Mouse (Mus musculus): ENCODE data around the gene Tmem53. TPM values are rescaled to one million over a fixed set of nuclear protein-coding genes. Genes with fewer than 3 reads are reported as not detected.

Gene Tmem53
- total and polyA plus RNA-seq, 3 experiments: 0.65 to 1.3 TPM; not detected in 1

DNA sequence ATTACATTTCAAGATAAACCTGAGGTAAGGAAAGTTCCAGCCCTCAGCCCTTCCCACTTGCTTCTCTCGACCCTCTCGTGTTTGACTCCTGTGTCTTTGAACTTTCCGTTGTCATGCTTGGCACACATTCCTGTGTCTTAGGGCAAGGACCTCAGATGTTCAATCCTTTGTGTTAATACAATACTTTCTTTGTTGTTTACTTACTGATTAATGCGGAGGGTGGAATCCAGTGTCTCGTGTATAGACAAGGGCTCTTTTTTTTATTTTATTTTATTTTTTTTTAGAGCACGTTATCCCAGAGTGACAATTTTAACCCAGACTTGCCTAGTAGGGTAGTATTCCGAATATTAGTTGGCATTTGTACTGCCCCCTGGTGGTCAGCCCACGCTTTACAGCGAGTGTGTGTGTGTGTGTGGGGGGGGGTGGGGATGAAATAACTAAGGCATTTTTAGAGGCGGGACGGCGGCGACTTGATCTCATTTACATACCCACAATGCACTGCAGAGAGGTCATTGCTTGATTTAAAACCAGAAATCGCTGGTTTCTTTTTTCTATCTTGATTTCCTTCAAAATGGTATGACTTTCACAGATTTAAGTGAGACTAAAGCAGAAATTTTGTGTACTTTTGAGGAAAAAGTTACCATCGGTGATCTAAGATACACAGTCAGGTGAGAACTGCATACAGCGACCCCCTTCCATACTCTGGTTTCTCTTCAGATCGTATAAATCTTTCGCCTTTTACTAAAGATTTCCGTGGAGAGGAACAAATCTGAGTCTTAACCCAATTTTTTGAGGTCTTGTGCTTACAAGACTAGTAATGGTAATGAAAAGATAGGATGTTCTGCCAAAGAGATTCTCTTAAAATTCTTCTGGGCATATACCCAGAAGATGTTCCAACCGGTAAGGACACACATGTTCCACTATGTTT, 41.3 kb upstream of the Tmem53 start:
- TF ChIP-seq NELFE (IDR thresholded peaks at IDR 0.05; ENCODE audit: low read depth, low read length): no peak
- TF ChIP-seq JUND (IDR thresholded peaks at IDR 0.05; ENCODE audit: low read depth, low read length): no peak
- no peak for TF ChIP-seq TAL1 (IDR thresholded peaks at IDR 0.05; ENCODE audit: low read length)
- TF ChIP-seq RCOR1 (IDR thresholded peaks at IDR 0.05; ENCODE audit: low read depth, low read length): no peak
- no peak for TF ChIP-seq MAX (IDR thresholded peaks at IDR 0.05; ENCODE audit: low read length)
- TF ChIP-seq ETS1 (IDR thresholded peaks at IDR 0.05; ENCODE audit: low read depth, low read length): no peak
- TF ChIP-seq CTCF (IDR thresholded peaks at IDR 0.05 in 2 of 3, conservative IDR thresholded peaks at IDR 0.05 in 1 of 3; ENCODE audit: control insufficient read depth in 1 of 3, insufficient read depth in 1 of 3, low read depth in 2 of 3, low read length in 3 of 3, poor library complexity in 1 of 3, severe bottlenecking in 1 of 3): peak in 2 of 3 experiments; percentile 58 to 76; a peak in 4 of 6 replicates
- TF ChIP-seq EP300 (IDR thresholded peaks at IDR 0.05; ENCODE audit: low read depth in 1 of 2, low read length in 2 of 2): no peak
- no peak for TF ChIP-seq BHLHE40 (IDR thresholded peaks at IDR 0.05; ENCODE audit: borderline replicate concordance, low read depth, low read length)
- TF ChIP-seq MAFK (IDR thresholded peaks at IDR 0.05; ENCODE audit: borderline replicate concordance, low read depth, low read length): no peak
- no peak for TF ChIP-seq POLR2AphosphoS2 (IDR thresholded peaks at IDR 0.05; ENCODE audit: low read length)
- TF ChIP-seq ZKSCAN1 (IDR thresholded peaks at IDR 0.05; ENCODE audit: low read depth, low read length): no peak
- no peak for TF ChIP-seq SIN3A (IDR thresholded peaks at IDR 0.05; ENCODE audit: low read length)
- TF ChIP-seq NRF1 (IDR thresholded peaks at IDR 0.05; ENCODE audit: insufficient read depth, low read depth, low read length, poor library complexity, severe bottlenecking): no peak
- peak in 1 of 2 experiments; percentile 91; a peak in 2 of 4 replicates for TF ChIP-seq POLR2A (IDR thresholded peaks at IDR 0.05; ENCODE audit: control insufficient read depth in 1 of 2, insufficient read depth in 1 of 2, low read depth in 1 of 2, low read length in 2 of 2, poor library complexity in 1 of 2)
- TF ChIP-seq HCFC1 (IDR thresholded peaks at IDR 0.05; ENCODE audit: low read depth, low read length): no peak
- no peak for TF ChIP-seq UBTF (IDR thresholded peaks at IDR 0.05; ENCODE audit: borderline replicate concordance, insufficient read depth, low read depth, low read length)
- no peak for TF ChIP-seq ZC3H11A (IDR thresholded peaks at IDR 0.05; ENCODE audit: low read depth, low read length)
- TF ChIP-seq TBP (IDR thresholded peaks at IDR 0.05; ENCODE audit: low read depth, low read length): peak; percentile 99
- TF ChIP-seq USF1 (IDR thresholded peaks at IDR 0.05; ENCODE audit: low read depth, low read length): no peak
- TF ChIP-seq ELF1 (IDR thresholded peaks at IDR 0.05; ENCODE audit: low read depth, low read length): no peak
- peak; percentile 99; the same call in 1 of the 2 replicates for TF ChIP-seq POLR2AphosphoS5 (IDR thresholded peaks at IDR 0.05; ENCODE audit: borderline replicate concordance, low read depth, low read length)
- no peak for TF ChIP-seq CHD2 (IDR thresholded peaks at IDR 0.05; ENCODE audit: low read length)
- TF ChIP-seq MYB (IDR thresholded peaks at IDR 0.05; ENCODE audit: low read depth, low read length): no peak
- TF ChIP-seq MXI1 (IDR thresholded peaks at IDR 0.05; ENCODE audit: low read depth, low read length): no peak
- TF ChIP-seq E2F4 (IDR thresholded peaks at IDR 0.05; ENCODE audit: borderline replicate concordance, low read depth, low read length): no peak
- no peak for TF ChIP-seq USF2 (IDR thresholded peaks at IDR 0.05; ENCODE audit: borderline replicate concordance in 1 of 2, insufficient read depth in 1 of 2, low read depth in 1 of 2, low read length in 2 of 2)
- no peak for TF ChIP-seq SMC3 (IDR thresholded peaks at IDR 0.05; ENCODE audit: low read depth, low read length)
- TF ChIP-seq KAT2A (conservative IDR thresholded peaks at IDR 0.05; ENCODE audit: low read depth, low read length): no peak
- TF ChIP-seq CHD1 (IDR thresholded peaks at IDR 0.05; ENCODE audit: low read depth, low read length): no peak
- no peak for TF ChIP-seq MAZ (IDR thresholded peaks at IDR 0.05; ENCODE audit: low read depth, low read length)
- peak; percentile 39; the same call in 1 of the 2 replicates for TF ChIP-seq GATA1 (IDR thresholded peaks at IDR 0.05; ENCODE audit: low read depth, low read length)
- no peak for TF ChIP-seq MEF2A (IDR thresholded peaks at IDR 0.05; ENCODE audit: extremely low read depth, insufficient replicate concordance, low read depth, low read length, poor library complexity, severe bottlenecking)
- TF ChIP-seq GABPA (IDR thresholded peaks at IDR 0.05; ENCODE audit: low read depth, low read length): no peak
- no peak for TF ChIP-seq MYC (IDR thresholded peaks at IDR 0.05; ENCODE audit: low read depth, low read length)
- no peaks in the 10 kb centered on the region for H3K27me3 ChIP-seq (ENCODE audit: control insufficient read depth in 1 of 2, insufficient read depth in 2 of 2, low read length in 2 of 2)
- DNase-seq (ENCODE audit: low read depth, low spot score): peak; percentile 93
- peak overlapping the region; percentile 79 for H3K27ac ChIP-seq (ENCODE audit: control insufficient read depth, low read depth, low read length)
- H3K79me2 ChIP-seq (ENCODE audit: control insufficient read depth, insufficient read depth, low read length, poor library complexity): no peaks in the 10 kb centered on the region
- peaks cover 0 to 4% of the 10 kb centered on the region in 2 experiments; a peak in 1 of 4 replicates for H3K4me1 ChIP-seq (ENCODE audit: control insufficient read depth in 1 of 2, insufficient read depth in 2 of 2, low read length in 2 of 2)
- H3K9ac ChIP-seq (ENCODE audit: control insufficient read depth, low read depth, low read length, poor library complexity, severe bottlenecking): peak overlapping the region; percentile 69
- H3K36me3 ChIP-seq (ENCODE audit: control insufficient read depth in 1 of 2, insufficient read depth in 2 of 2, low read length in 2 of 2): no peaks in the 10 kb centered on the region; a peak in 1 of 4 replicates
- peak overlapping the region; percentile 37 to 42; a peak in 3 of 4 replicates for H3K4me3 ChIP-seq (ENCODE audit: control insufficient read depth in 1 of 2, insufficient read depth in 1 of 2, low read depth in 2 of 2, low read length in 2 of 2)
- no peaks in the 10 kb centered on the region for H3K9me3 ChIP-seq (replicated peaks; ENCODE audit: insufficient read depth, low read length)
